Mouse (Mus musculus) lung, postnatal 0 days (tissue): ENCODE data around the gene Nhlrc2.

Source experiments
- CTCF ChIP-seq: IDR thresholded peaks from 2 replicates; pipeline ENCODE4 v1.5.1; 2016; ENCODE audit warnings: antibody characterized with exemption, mild to moderate bottlenecking
- EP300 ChIP-seq: IDR thresholded peaks from 2 replicates; pipeline ENCODE4 v1.6.1; 2016; ENCODE audit warnings: antibody characterized with exemption, mild to moderate bottlenecking, control low read depth

GRCm38 (mm10) chr19:56555972-56556371 lies 7.9 kb downstream of the Nhlrc2 start:
- TF ChIP-seq CTCF (no peak), EP300 (no peak)
